Mouse (Mus musculus) heart, postnatal 0 days (tissue): ENCODE data around the gene Ublcp1.

Experiments
- CTCF ChIP-seq: IDR thresholded peaks from 2 replicates; pipeline ENCODE4 v1.5.1; 2016; ENCODE audit warnings: antibody characterized with exemption, control low read depth, low read depth
- EP300 ChIP-seq: IDR thresholded peaks from 2 replicates; pipeline ENCODE4 v1.6.1; 2016; ENCODE audit warnings: antibody characterized with exemption, low read depth

GRCm38 (mm10) chr11:44469646-44470431, 459 bp downstream of the Ublcp1 start:
- no peak for TF ChIP-seq EP300
- TF ChIP-seq CTCF, result no peak
